Mouse (Mus musculus) forebrain, embryonic 11.5 days (tissue): ENCODE data around the gene Rbbp8nl. TPM values are rescaled to one million over a fixed set of nuclear protein-coding genes. Genes with fewer than 3 reads are reported as not detected.

Experiments
- ATAC-seq: fragments of 200-750 bp; cut with Nextera tagmentation; replicated peaks from 2 replicates; pipeline ENCODE4 v1.8.0; 2017; ENCODE audit warnings: moderate TSS enrichment; ENCODE audit not compliant: low FRiP score
- DNase-seq: peaks from one replicate; pipeline ENCODE4 v3.0.0-alpha.2; 2017; ENCODE audit warnings: low spot score
- H3K27ac ChIP-seq: fragments of 300-500 bp; sonication (generic); 2 replicates; pipeline ENCODE4 v1.5.1; 2014; ENCODE audit warnings: low read depth, low read length
- H3K27me3 ChIP-seq: fragments of 300-500 bp; sonication (generic); 2 replicates; pipeline ENCODE4 v1.6.1; 2014; ENCODE audit warnings: mild to moderate bottlenecking, low read length, mixed read lengths; ENCODE audit not compliant: control insufficient read depth, insufficient read depth
- H3K36me3 ChIP-seq: fragments of 300-500 bp; sonication (generic); 2 replicates; pipeline ENCODE4 v1.6.1; 2014; ENCODE audit warnings: mild to moderate bottlenecking, low read length, moderate library complexity, mixed read lengths; ENCODE audit not compliant: control insufficient read depth, insufficient read depth
- H3K4me1 ChIP-seq: fragments of 300-500 bp; sonication (generic); replicated peaks from 2 replicates; pipeline ENCODE4 v1.6.1; 2014; ENCODE audit warnings: low read length, mixed read lengths; ENCODE audit not compliant: control insufficient read depth, insufficient read depth
- H3K4me2 ChIP-seq: fragments of 300-500 bp; sonication (generic); 2 replicates; pipeline ENCODE4 v1.6.1; 2014; ENCODE audit warnings: low read depth, mild to moderate bottlenecking, low read length, moderate library complexity, mixed read lengths; ENCODE audit not compliant: severe bottlenecking
- H3K4me3 ChIP-seq: fragments of 300-500 bp; sonication (generic); 2 replicates; pipeline ENCODE4 v1.5.1; 2014; ENCODE audit warnings: low read depth, low read length
- H3K9ac ChIP-seq: fragments of 300-500 bp; sonication (generic); 2 replicates; pipeline ENCODE4 v1.6.1; 2014; ENCODE audit warnings: low read length
- H3K9me3 ChIP-seq: fragments of 300-500 bp; sonication (generic); 2 replicates; pipeline ENCODE4 v1.6.1; 2016; ENCODE audit warnings: low read length, mixed read lengths; ENCODE audit not compliant: control insufficient read depth
- WGBS: fragments of 180-500 bp; shearing (Covaris S2); extraction: QIAGEN DNeasy Blood & Tissue Kit; methylation state at CpG from one replicate; pipeline ENCODE4 v1.1.7; 2014; 5-methylcytosine and 5-hydroxymethylcytosine counted together
- polyA plus RNA-seq: library from polyadenylated mRNA; unstranded; fragments of >200 nt; fragmentation: Nextera tagmentation; extraction: Ambion mirVana; gene quantifications from 2 replicates; pipeline ENCODE4 v1.2.1, GENCODE M21; 2014

Gene Rbbp8nl
- polyA plus RNA-seq, 1 experiment from 2014 or later = 0.08 TPM

- H3K9ac ChIP-seq = no peak overlapping the region
- no peaks in the 10 kb centered on the region for H3K9me3 ChIP-seq
- H3K27me3 ChIP-seq = no peaks in the 10 kb centered on the region
- H3K4me3 ChIP-seq = no peak overlapping the region
- no peak overlapping the region for H3K27ac ChIP-seq
- DNase-seq = peak; percentile 57
- no peak for ATAC-seq
- H3K4me2 ChIP-seq = no peak overlapping the region
- no peaks in the 10 kb centered on the region for H3K36me3 ChIP-seq
- WGBS = 59% methylated on average over 6 of the region's 6 CpGs
- no peaks in the 10 kb centered on the region; the same call in 1 of the 2 replicates for H3K4me1 ChIP-seq
These were observed 54.7 kb downstream of the Rbbp8nl start for GRCm38 (mm10) chr2:180234980-180235379.

DNA sequence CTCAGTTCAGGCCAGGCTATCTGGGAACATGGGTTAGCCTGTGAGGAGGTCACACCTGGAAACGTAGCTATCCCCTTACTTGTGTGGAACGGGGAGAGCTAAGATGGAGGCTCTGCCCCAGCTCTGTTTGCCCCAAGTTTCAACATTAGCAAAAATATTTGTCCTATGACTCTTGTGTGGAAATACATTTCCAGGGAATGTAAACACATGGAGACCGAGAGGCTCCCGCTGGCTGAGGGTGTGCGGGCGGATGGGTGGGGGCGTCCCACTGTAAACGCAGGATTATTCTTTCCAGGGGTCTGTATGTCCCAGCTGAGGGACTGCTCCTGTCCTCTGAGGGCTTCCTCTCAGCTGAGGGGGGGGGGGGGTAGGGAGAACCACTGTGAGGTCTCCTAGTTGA, 55.3 kb downstream of the Rbbp8nl start:
- Histone ChIP-seq H3K27ac (no peak overlapping the region), H3K4me2 (no peak overlapping the region), H3K9ac (no peak overlapping the region), H3K4me1 (no peaks in the 10 kb centered on the region; the same call in 1 of the 2 replicates), H3K9me3 (no peaks in the 10 kb centered on the region), H3K27me3 (no peaks in the 10 kb centered on the region), H3K36me3 (no peaks in the 10 kb centered on the region), H3K4me3 (no peak overlapping the region)
- DNase-seq (no peak), ATAC-seq (no peak)
- WGBS = 92% methylated on average over 8 of the region's 8 CpGs

DNA sequence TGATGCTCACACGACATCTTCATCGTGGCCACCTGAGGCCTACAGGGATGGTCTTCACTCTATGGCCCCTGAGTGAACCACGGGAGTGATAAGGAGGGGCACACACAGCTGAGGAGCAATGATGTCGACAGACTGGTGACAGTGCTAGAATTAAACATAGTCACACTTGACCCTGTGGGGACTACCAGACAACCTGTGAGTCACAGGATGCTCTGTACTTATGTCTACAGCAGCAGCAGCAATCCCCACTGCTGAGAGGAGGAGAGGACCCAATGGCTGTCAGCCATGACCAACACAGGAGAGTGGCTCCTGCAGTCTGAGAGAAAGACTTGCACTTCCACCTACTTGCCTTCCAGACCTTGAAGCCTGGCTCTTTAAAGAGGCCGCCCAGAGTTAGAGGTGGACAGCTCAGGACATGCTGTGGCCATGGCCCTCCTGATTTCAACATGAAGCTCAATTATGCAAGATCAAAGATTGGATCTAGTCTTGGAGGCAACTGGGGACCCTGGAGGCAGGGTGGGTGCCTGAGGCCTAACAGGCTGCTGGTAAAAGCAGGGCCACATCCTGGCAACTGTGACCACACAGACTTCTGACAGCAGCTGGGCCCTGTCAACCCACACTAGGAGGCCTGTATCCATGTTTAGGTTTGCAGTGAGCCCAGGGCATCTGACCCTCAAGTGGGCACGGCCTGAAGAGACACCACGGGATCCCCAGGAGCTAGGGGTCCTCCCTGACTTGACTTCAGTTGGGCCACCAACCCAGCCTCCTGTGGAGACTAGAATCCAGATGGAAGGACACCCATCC, 56.4 kb downstream of the Rbbp8nl start:
- Histone ChIP-seq H3K9me3 (no peaks in the 10 kb centered on the region), H3K36me3 (no peaks in the 10 kb centered on the region), H3K4me3 (no peak overlapping the region), H3K27me3 (no peaks in the 10 kb centered on the region), H3K4me1 (no peaks in the 10 kb centered on the region; the same call in 1 of the 2 replicates), H3K9ac (no peak overlapping the region), H3K27ac (no peak overlapping the region), H3K4me2 (no peak overlapping the region)
- ATAC-seq (no peak), DNase-seq (no peak)
- WGBS = 86% methylated on average over 7 of the region's 7 CpGs

DNA sequence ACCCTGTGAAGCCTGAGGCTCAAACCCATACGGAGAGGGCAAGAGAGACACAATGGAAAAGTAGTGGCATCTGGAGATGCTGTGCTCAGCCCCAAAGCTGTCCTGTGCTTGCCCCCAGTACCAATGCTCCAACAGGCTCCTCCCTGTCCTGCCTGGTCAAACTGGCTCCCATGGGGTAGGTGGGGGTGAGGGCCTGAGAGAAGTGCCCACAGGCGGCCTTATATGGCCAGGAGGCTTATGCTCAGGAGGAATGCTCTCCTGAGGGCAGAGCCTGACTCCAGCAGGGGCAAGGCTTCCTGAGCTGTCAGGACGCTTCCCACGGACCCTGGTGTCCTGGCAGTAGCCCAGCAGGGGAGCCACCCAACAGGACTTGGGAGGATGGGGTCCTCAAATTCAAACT, 59.2 kb downstream of the Rbbp8nl start:
- Histone ChIP-seq H3K27me3 (no peaks in the 10 kb centered on the region; the same call in none of the 2 replicates), H3K27ac (no peak overlapping the region), H3K9ac (no peak overlapping the region), H3K4me3 (no peak overlapping the region), H3K36me3 (no peaks in the 10 kb centered on the region), H3K4me1 (peaks cover 10% of the 10 kb centered on the region; the same call in 1 of the 2 replicates), H3K4me2 (no peak overlapping the region), H3K9me3 (no peaks in the 10 kb centered on the region)
- ATAC-seq (no peak), DNase-seq (no peak)
- WGBS = 58% methylated on average over 4 of the region's 4 CpGs

DNA sequence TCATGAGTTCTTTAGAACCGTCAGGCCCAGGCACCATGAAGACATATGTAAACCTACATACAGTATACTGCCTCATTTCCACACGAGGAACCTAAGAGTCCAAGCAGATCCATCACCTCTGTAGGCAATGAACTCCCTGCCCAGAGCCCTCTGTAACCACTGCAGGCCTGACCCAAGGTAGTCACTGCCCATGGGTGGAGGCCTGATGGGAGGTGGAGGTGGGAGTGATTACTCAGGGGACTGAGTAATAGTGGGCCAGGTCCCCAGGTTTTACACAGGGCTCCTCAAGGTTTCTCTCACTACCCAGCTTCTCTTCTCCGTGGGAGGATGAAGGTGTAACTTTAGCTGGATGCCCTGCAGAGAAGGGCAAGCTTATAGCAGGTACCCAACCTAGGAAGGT, 60.5 kb downstream of the Rbbp8nl start:
- H3K36me3 ChIP-seq = no peaks in the 10 kb centered on the region
- 79% methylated on average over 3 of the region's 3 CpGs for WGBS
- ATAC-seq (no peak), DNase-seq (no peak)
- no peak overlapping the region for H3K9ac ChIP-seq
- no peaks in the 10 kb centered on the region for H3K9me3 ChIP-seq
- H3K4me1 ChIP-seq = peaks cover 15% of the 10 kb centered on the region; the same call in 1 of the 2 replicates
- no peak overlapping the region for H3K27ac ChIP-seq
- peaks cover 5% of the 10 kb centered on the region for H3K27me3 ChIP-seq
- no peak overlapping the region for H3K4me2 ChIP-seq
- H3K4me3 ChIP-seq = no peak overlapping the region

DNA sequence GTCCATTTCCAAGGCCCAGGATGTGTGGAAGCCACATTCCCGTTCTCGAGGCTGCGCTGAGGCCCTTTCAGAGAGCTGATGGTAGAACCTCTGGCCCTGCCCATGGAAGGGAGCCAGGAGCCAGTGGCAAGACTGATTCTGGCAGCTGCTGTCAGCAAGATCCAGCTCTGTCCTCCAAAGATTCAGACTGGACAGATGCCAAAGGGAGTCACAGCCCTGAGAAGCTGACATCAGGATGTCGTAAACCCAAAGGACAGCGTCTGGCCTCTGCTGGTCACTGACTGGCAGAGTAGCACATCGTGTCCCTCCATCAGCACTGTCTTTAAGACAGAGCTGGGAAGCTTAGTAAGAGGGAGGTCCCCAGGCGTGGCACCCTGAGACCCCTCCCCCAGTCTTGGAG, 61.1 kb downstream of the Rbbp8nl start:
- Histone ChIP-seq H3K9ac (no peak overlapping the region), H3K4me2 (no peak overlapping the region), H3K9me3 (no peaks in the 10 kb centered on the region), H3K4me3 (no peak overlapping the region), H3K4me1 (peaks cover 15% of the 10 kb centered on the region; the same call in 1 of the 2 replicates), H3K27ac (no peak overlapping the region), H3K36me3 (no peaks in the 10 kb centered on the region), H3K27me3 (peaks cover 5% of the 10 kb centered on the region)
- ATAC-seq (no peak), DNase-seq (no peak)
- WGBS = 74% methylated on average over 7 of the region's 7 CpGs

GRCm38 (mm10) chr2:180228060-180228458, 61.6 kb downstream of the Rbbp8nl start:
- Histone ChIP-seq H3K4me1 (peaks cover 15% of the 10 kb centered on the region; the same call in 1 of the 2 replicates), H3K27me3 (peaks cover 7% of the 10 kb centered on the region), H3K9me3 (no peaks in the 10 kb centered on the region), H3K36me3 (no peaks in the 10 kb centered on the region), H3K4me2 (no peak overlapping the region), H3K9ac (no peak overlapping the region), H3K4me3 (no peak overlapping the region), H3K27ac (no peak overlapping the region)
- ATAC-seq (no peak), DNase-seq (no peak)
- 56% methylated on average over 6 of the region's 6 CpGs for WGBS
